Mouse (Mus musculus) layer of hippocampus, postnatal 25 days (tissue): ENCODE measurements at regions not wholly inside any gene's neighbourhood (a gene's known extent, or its start where the extent isn't known, plus 50 kb on each side); places are given as distances from the start of the nearest gene placed in this dataset.

ENCODE experiments used
- DNase-seq, 2 experiments: peaks; one replicate each; pipeline ENCODE4 v3.0.0; 2022; ENCODE audit warnings: mixed read lengths in 2 of 2, low spot score in 1 of 2; ENCODE audit errors: extremely low spot score in 1 of 2

GRCm38 (mm10) chr1:114835926-114836325, 848.6 kb upstream of the Cntnap5a start:
- no peak for DNase-seq

GRCm38 (mm10) chr1:114849671-114850070, 834.9 kb upstream of the Cntnap5a start:
- DNase-seq: no peak

- DNase-seq: no peak
Measured at GRCm38 (mm10) chr1:114860983-114861382, 823.6 kb upstream of the Cntnap5a start.

- peak in 1 of 2 experiments; percentile 7 for DNase-seq
Measured at GRCm38 (mm10) chr1:114862927-114863326, 821.6 kb upstream of the Cntnap5a start.

GRCm38 (mm10) chr1:114875791-114876190, 808.8 kb upstream of the Cntnap5a start:
- no peak for DNase-seq
